Mouse (Mus musculus) inflammation-experienced regulatory T-cells, adult 16 weeks (primary cell): ENCODE data around the gene Pear1. TPM values are rescaled to one million over a fixed set of nuclear protein-coding genes. Genes with fewer than 3 reads are reported as not detected.

ENCODE experiments used
- polyA plus RNA-seq: library from polyadenylated mRNA; unstranded; fragments of 100-300 nt; shearing (Covaris generic); gene quantifications from one replicate; pipeline ENCODE4 v1.2.1, GENCODE M21; 2017

Pear1 gene
- 160 TPM for polyA plus RNA-seq

GRCm38 (mm10) chr3:87824206-87824605, at the start of gene Pear1:
TSS of gene Pear1 (minus strand) at chr3:87824306.

GRCm38 (mm10) chr3:87846650-87847110, 22.6 kb upstream of the Pear1 start, which contains the start of gene Sh2d2a:
TSS of gene Sh2d2a (plus strand) at chr3:87846755.

GRCm38 (mm10) chr3:87796736-87797334, 27.3 kb downstream of the Pear1 start, which contains the start of gene Insrr:
TSS of gene Insrr (plus strand) at chr3:87796951.

GRCm38 (mm10) chr3:87794922-87795325, 29.2 kb downstream of the Pear1 start, which contains the start of gene Ntrk1:
TSS of gene Ntrk1 (minus strand) at chr3:87795162.

GRCm38 (mm10) chr3:87748431-87748830, 75.7 kb downstream of the Pear1 start, which contains the start of gene Lrrc71:
TSS of gene Lrrc71 (minus strand) at chr3:87748625.

Other genes starting within 250 kb of the Pear1 start
- 10.8 TPM for gene Arhgef11, start 206.7 kb downstream of the Pear1 start, polyA plus RNA-seq
- 0.56 TPM for gene Lrrc71, start 75.7 kb downstream of the Pear1 start, polyA plus RNA-seq
- 0.11 TPM for gene Ntrk1, start 29.1 kb downstream of the Pear1 start, polyA plus RNA-seq
- 0.98 TPM for gene Insrr, start 27.4 kb downstream of the Pear1 start, polyA plus RNA-seq
- gene Sh2d2a, start 22.4 kb upstream of the Pear1 start, polyA plus RNA-seq, result 313 TPM
- gene Prcc, start 61.3 kb upstream of the Pear1 start, polyA plus RNA-seq, result 13.7 TPM
- 29.0 TPM for gene Hdgf, start 82.0 kb upstream of the Pear1 start, polyA plus RNA-seq
- gene Mrpl24, start 95.2 kb upstream of the Pear1 start, polyA plus RNA-seq, result 128 TPM
- 9.4 TPM for gene Isg20l2, start 106.0 kb upstream of the Pear1 start, polyA plus RNA-seq
- gene Rrnad1, start 106.4 kb upstream of the Pear1 start, polyA plus RNA-seq, result 26.0 TPM
- not detected for gene Crabp2, start 124.4 kb upstream of the Pear1 start, polyA plus RNA-seq
- gene Nes, start 146.8 kb upstream of the Pear1 start, polyA plus RNA-seq, result not detected
- gene Bcan, start 175.9 kb upstream of the Pear1 start, polyA plus RNA-seq, result not detected
- gene Hapln2, start 203.3 kb upstream of the Pear1 start, polyA plus RNA-seq, result not detected
- gene Gpatch4, start 218.8 kb upstream of the Pear1 start, polyA plus RNA-seq, result 36.8 TPM
- gene Naxe, start 234.2 kb upstream of the Pear1 start, polyA plus RNA-seq, result 109 TPM